10 mouse cellular contexts compared by ENCODE assay signal in genomic region chr9:3019835-3020727, GRCm38 (mm10). TPM values are rescaled to one million over a fixed set of nuclear protein-coding genes. Genes with fewer than 3 reads are reported as not detected.
DNase-seq lines count a peak whose midpoint lies in the region; ATAC-seq and TF ChIP-seq lines count a peak whose summit lies in the region.
"Not testable (repeated sequence)": the region's sequence is repeated elsewhere in the genome, so short reads cannot be mapped to it uniquely, and the experiment has no call there.
"Had no signal": no experiment of that assay in that cellular context is flagged by ENCODE, and none has a peak within 500 bp of the region (broad histone marks: within the 10 kb centered on the region; RNA-seq: fewer than 3 reads in every experiment).

No protein-coding gene starts in this region.

- peak; percentile 61 for DNase-seq in T-cell, adult 2 months (ENCODE audit: low spot score)
- DNase-seq in embryonic facial prominence, embryonic 11.5 days (ENCODE audit: low spot score); liver, postnatal 0 days; stomach, postnatal 0 days (ENCODE audit: low spot score): not testable (repeated sequence)
- DNase-seq in gastrocnemius, postnatal 25 days = peak; percentile 69
- peak; percentile 43 for DNase-seq in layer of hippocampus, adult 9-10 months (ENCODE audit: low spot score)
- peak; percentile 16 to 33 for DNase-seq in natural killer cell, adult 2 months (ENCODE audit: low spot score in 2 of 2)

- H3K27ac ChIP-seq in embryonic facial prominence, embryonic 11.5 days (replicated peaks; ENCODE audit: low read depth, low read length); hindbrain, embryonic 15.5 days (replicated peaks); liver, postnatal 0 days (ENCODE audit: low read depth); stomach, postnatal 0 days (replicated peaks): not testable (repeated sequence)

- WGBS in embryonic facial prominence, embryonic 11.5 days = 81% methylated on average over 11 of the region's 19 CpGs
- WGBS in hindbrain, embryonic 15.5 days = 76% methylated on average over 16 of the region's 19 CpGs
- 68% methylated on average over 11 of the region's 19 CpGs for WGBS in liver, postnatal 0 days (ENCODE audit: insufficient replicate concordance)
- WGBS in stomach, postnatal 0 days = 80% methylated on average over 11 of the region's 19 CpGs

- not testable (repeated sequence) for H3K4me1 ChIP-seq in embryonic facial prominence, embryonic 11.5 days (ENCODE audit: control insufficient read depth, insufficient read depth, low read length); hindbrain, embryonic 15.5 days (replicated peaks); liver, postnatal 0 days (ENCODE audit: insufficient read depth); stomach, postnatal 0 days (replicated peaks; ENCODE audit: control insufficient read depth, insufficient read depth)

- H3K9me3 ChIP-seq in embryonic facial prominence, embryonic 11.5 days (replicated peaks; ENCODE audit: control insufficient read depth, low read length); hindbrain, embryonic 15.5 days; liver, postnatal 0 days (ENCODE audit: low read length); stomach, postnatal 0 days (ENCODE audit: control insufficient read depth, low read length): not testable (repeated sequence)

- not testable (repeated sequence) for H3K9ac ChIP-seq in embryonic facial prominence, embryonic 11.5 days (replicated peaks; ENCODE audit: low read length); hindbrain, embryonic 15.5 days; liver, postnatal 0 days (replicated peaks); stomach, postnatal 0 days (ENCODE audit: low read length)

- 0 out of 2 replicates have a peak, but pooled peaks have one; percentile 62 for ATAC-seq in embryonic facial prominence, embryonic 11.5 days (replicated peaks; ENCODE audit: insufficient number of reproducible peaks, low FRiP score, low TSS enrichment, low read depth)
- peak; percentile 77; the same call in 1 of the 2 replicates for ATAC-seq in hindbrain, embryonic 15.5 days (ENCODE audit: low FRiP score, low read depth)
- peak; percentile 53 for ATAC-seq in liver, postnatal 0 days
- ATAC-seq in stomach, postnatal 0 days (ENCODE audit: low FRiP score, low TSS enrichment) = 0 out of 2 replicates have a peak, but pooled peaks have one; percentile 54

- H3K36me3 ChIP-seq in embryonic facial prominence, embryonic 11.5 days (replicated peaks; ENCODE audit: control insufficient read depth, insufficient read depth, low read depth, low read length); hindbrain, embryonic 15.5 days; liver, postnatal 0 days (replicated peaks; ENCODE audit: insufficient read depth, low read length); stomach, postnatal 0 days (ENCODE audit: control insufficient read depth, insufficient read depth, low read length): not testable (repeated sequence)

- not testable (repeated sequence) for H3K4me3 ChIP-seq in embryonic facial prominence, embryonic 11.5 days (ENCODE audit: low read depth, low read length); hindbrain, embryonic 15.5 days; liver, postnatal 0 days (ENCODE audit: low read depth, low read length); stomach, postnatal 0 days (ENCODE audit: low read depth, low read length)

- H3K27me3 ChIP-seq in embryonic facial prominence, embryonic 11.5 days (ENCODE audit: control insufficient read depth, insufficient read depth, low read length); hindbrain, embryonic 15.5 days; liver, postnatal 0 days (ENCODE audit: insufficient read depth, low read length); stomach, postnatal 0 days (ENCODE audit: control insufficient read depth, insufficient read depth, low read length): not testable (repeated sequence)

- not testable (repeated sequence) for TF ChIP-seq CTCF in liver, postnatal 0 days (IDR thresholded peaks at IDR 0.05; ENCODE audit: low read depth); stomach, postnatal 0 days (IDR thresholded peaks at IDR 0.05; ENCODE audit: low read depth)

- not testable (repeated sequence) for H3K4me2 ChIP-seq in embryonic facial prominence, embryonic 11.5 days (ENCODE audit: low read depth, low read length); hindbrain, embryonic 15.5 days; liver, postnatal 0 days (ENCODE audit: low read depth, low read length); stomach, postnatal 0 days (replicated peaks; ENCODE audit: low read depth)

- TF ChIP-seq EP300 in liver, postnatal 0 days (IDR thresholded peaks at IDR 0.05; ENCODE audit: low read depth); stomach, postnatal 0 days (optimal IDR thresholded peaks at IDR 0.05): not testable (repeated sequence)

RNA-seq across cellular contexts. Expression of gene Gm10719, which starts 2.9 kb away (rescaled TPM):
- not detected in 2 replicates for polyA plus RNA-seq in embryonic facial prominence, embryonic 11.5 days (2014; fragmentation: Nextera tagmentation; extraction: Ambion mirVana)
- total RNA-seq in gastrocnemius, postnatal 25 days (2021) = not detected
- polyA plus RNA-seq in hindbrain, embryonic 15.5 days (2015; fragmentation: Nextera tagmentation; extraction: Ambion mirVana) = 0.31 TPM in 1 of 2 replicates, not detected in the other
- not detected in 2 replicates for polyA plus RNA-seq in liver, postnatal 0 days (2015; fragmentation: Nextera tagmentation; extraction: Ambion mirVana)
- 20.3 TPM in 1 of 2 replicates, not detected in the other for polyA plus RNA-seq in stomach, postnatal 0 days (2015; fragmentation: Nextera tagmentation; extraction: Ambion mirVana)
- polyA plus RNA-seq: embryonic facial prominence, embryonic 10.5 days; urinary bladder, adult 2 months had no signal

RNA-seq across cellular contexts. Expression of gene Gm10718, which starts 3.3 kb away (rescaled TPM):
- not detected in 2 replicates for polyA plus RNA-seq in embryonic facial prominence, embryonic 11.5 days (2014; fragmentation: Nextera tagmentation; extraction: Ambion mirVana)
- total RNA-seq in gastrocnemius, postnatal 25 days (2021) = not detected
- polyA plus RNA-seq in hindbrain, embryonic 15.5 days (2015; fragmentation: Nextera tagmentation; extraction: Ambion mirVana) = 0.96 and 1.2 TPM in 2 replicates
- 0.31 TPM in 1 of 2 replicates, not detected in the other for polyA plus RNA-seq in liver, postnatal 0 days (2015; fragmentation: Nextera tagmentation; extraction: Ambion mirVana)
- polyA plus RNA-seq in stomach, postnatal 0 days (2015; fragmentation: Nextera tagmentation; extraction: Ambion mirVana) = 0.93 and 80.3 TPM in 2 replicates
- polyA plus RNA-seq: embryonic facial prominence, embryonic 10.5 days; urinary bladder, adult 2 months had no signal

RNA-seq across cellular contexts. Expression of gene Gm10720, which starts 4.6 kb away (rescaled TPM):
- not detected in 2 replicates for polyA plus RNA-seq in embryonic facial prominence, embryonic 11.5 days (2014; fragmentation: Nextera tagmentation; extraction: Ambion mirVana)
- total RNA-seq in gastrocnemius, postnatal 25 days (2021) = not detected
- not detected in 2 replicates for polyA plus RNA-seq in hindbrain, embryonic 15.5 days (2015; fragmentation: Nextera tagmentation; extraction: Ambion mirVana)
- polyA plus RNA-seq in liver, postnatal 0 days (2015; fragmentation: Nextera tagmentation; extraction: Ambion mirVana) = not detected in 2 replicates
- 6.5 TPM in 1 of 2 replicates, not detected in the other for polyA plus RNA-seq in stomach, postnatal 0 days (2015; fragmentation: Nextera tagmentation; extraction: Ambion mirVana)
- polyA plus RNA-seq: embryonic facial prominence, embryonic 10.5 days; urinary bladder, adult 2 months had no signal

RNA-seq across cellular contexts. Expression of gene Gm10717, which starts 5.1 kb away (rescaled TPM):
- not detected in 2 replicates for polyA plus RNA-seq in embryonic facial prominence, embryonic 11.5 days (2014; fragmentation: Nextera tagmentation; extraction: Ambion mirVana)
- not detected for total RNA-seq in gastrocnemius, postnatal 25 days (2021)
- 0.48 TPM in 1 of 2 replicates, not detected in the other for polyA plus RNA-seq in hindbrain, embryonic 15.5 days (2015; fragmentation: Nextera tagmentation; extraction: Ambion mirVana)
- polyA plus RNA-seq in liver, postnatal 0 days (2015; fragmentation: Nextera tagmentation; extraction: Ambion mirVana) = not detected in 2 replicates
- 0.32 and 21.1 TPM in 2 replicates for polyA plus RNA-seq in stomach, postnatal 0 days (2015; fragmentation: Nextera tagmentation; extraction: Ambion mirVana)
- polyA plus RNA-seq: embryonic facial prominence, embryonic 10.5 days; urinary bladder, adult 2 months had no signal

RNA-seq across cellular contexts. Expression of gene Gm10721, which starts 7.1 kb away (rescaled TPM):
- not detected in 2 replicates for polyA plus RNA-seq in embryonic facial prominence, embryonic 11.5 days (2014; fragmentation: Nextera tagmentation; extraction: Ambion mirVana)
- total RNA-seq in gastrocnemius, postnatal 25 days (2021) = not detected
- polyA plus RNA-seq in hindbrain, embryonic 15.5 days (2015; fragmentation: Nextera tagmentation; extraction: Ambion mirVana) = not detected in 2 replicates
- not detected in 2 replicates for polyA plus RNA-seq in liver, postnatal 0 days (2015; fragmentation: Nextera tagmentation; extraction: Ambion mirVana)
- polyA plus RNA-seq in stomach, postnatal 0 days (2015; fragmentation: Nextera tagmentation; extraction: Ambion mirVana) = 34.5 TPM in 1 of 2 replicates, not detected in the other
- polyA plus RNA-seq: embryonic facial prominence, embryonic 10.5 days; urinary bladder, adult 2 months had no signal
